Mouse (Mus musculus) kidney, postnatal 0 days (tissue): ENCODE results near the gene Ankdd1b. TPM values are rescaled to one million over a fixed set of nuclear protein-coding genes. Genes with fewer than 3 reads are reported as not detected.
A peak's percentile ranks its signal among the peaks of the same experiment; 100 is the strongest.

Experiments used
- ATAC-seq: fragments of 200-750 bp; cut with Nextera tagmentation; replicated peaks from 2 replicates; pipeline ENCODE4 v1.8.0; 2017; ENCODE audit warnings: low read depth, moderate number of reproducible peaks, moderate TSS enrichment, moderate library complexity; ENCODE audit not compliant: low FRiP score
- DNase-seq: peaks from one replicate; pipeline ENCODE4 v3.0.0-alpha.2; 2016; ENCODE audit warnings: low spot score
- H3K27ac ChIP-seq: fragments of 300-500 bp; sonication (generic); 2 replicates; pipeline ENCODE4 v1.5.1; 2014; ENCODE audit warnings: mild to moderate bottlenecking
- H3K27me3 ChIP-seq: fragments of 300-500 bp; sonication (generic); 2 replicates; pipeline ENCODE4 v1.6.1; 2014; ENCODE audit warnings: low read length, mixed read lengths; ENCODE audit not compliant: insufficient read depth
- H3K36me3 ChIP-seq: fragments of 300-500 bp; sonication (generic); 2 replicates; pipeline ENCODE4 v1.6.1; 2014; ENCODE audit warnings: low read length, mixed read lengths; ENCODE audit not compliant: insufficient read depth
- H3K4me1 ChIP-seq: fragments of 300-500 bp; sonication (generic); replicated peaks from 2 replicates; pipeline ENCODE4 v1.6.1; 2014; ENCODE audit warnings: antibody characterized with exemption, low read length, mixed read lengths; ENCODE audit not compliant: insufficient read depth
- H3K4me2 ChIP-seq: fragments of 300-500 bp; sonication (generic); 2 replicates; pipeline ENCODE4 v1.6.1; 2014; ENCODE audit warnings: mild to moderate bottlenecking, low read length, moderate library complexity, mixed read lengths
- H3K4me3 ChIP-seq: fragments of 300-500 bp; sonication (generic); replicated peaks from 2 replicates; pipeline ENCODE4 v1.5.1; 2014; ENCODE audit warnings: low read depth, low read length
- H3K9ac ChIP-seq: fragments of 300-500 bp; sonication (generic); 2 replicates; pipeline ENCODE4 v1.6.1; 2014; ENCODE audit warnings: low read depth, low read length
- H3K9me3 ChIP-seq: fragments of 300-500 bp; sonication (generic); replicated peaks from 2 replicates; pipeline ENCODE4 v1.6.1; 2016; ENCODE audit warnings: low read length, inconsistent platforms, mixed read lengths
- CTCF ChIP-seq: IDR thresholded peaks from 2 replicates; pipeline ENCODE4 v1.5.1; 2016; ENCODE audit warnings: antibody characterized with exemption, low read depth, mild to moderate bottlenecking, moderate library complexity
- WGBS: fragments of 180-500 bp; shearing (Covaris S2); extraction: QIAGEN DNeasy Blood & Tissue Kit; methylation state at CpG from one replicate; pipeline ENCODE4 v1.1.7; 2014; 5-methylcytosine and 5-hydroxymethylcytosine counted together
- polyA plus RNA-seq: library from polyadenylated mRNA; unstranded; fragments of >200 nt; fragmentation: Nextera tagmentation; extraction: Ambion mirVana; gene quantifications from 2 replicates; pipeline ENCODE4 v1.2.1, GENCODE M21; 2015

Gene Ankdd1b
- polyA plus RNA-seq, 1 experiment from 2014 or later = 0.32 TPM

- no peak for TF ChIP-seq CTCF
- Histone ChIP-seq H3K4me2 (no peak overlapping the region), H3K9ac (no peak overlapping the region), H3K27ac (no peak overlapping the region), H3K4me3 (no peak overlapping the region), H3K9me3 (no peaks in the 10 kb centered on the region; the same call in 1 of the 2 replicates), H3K4me1 (no peaks in the 10 kb centered on the region; the same call in 1 of the 2 replicates), H3K27me3 (no peaks in the 10 kb centered on the region), H3K36me3 (no peaks in the 10 kb centered on the region)
- ATAC-seq (no peak), DNase-seq (peak; percentile 15)
- WGBS = 69% methylated on average over 13 of the region's 13 CpGs
Measured at GRCm38 (mm10) chr13:96510635-96511034, 39.6 kb upstream of the Ankdd1b start.

GRCm38 (mm10) chr13:96507541-96507940 is 36.5 kb upstream of the Ankdd1b start:
- WGBS = 86% methylated on average over 4 of the region's 4 CpGs
- ATAC-seq (no peak), DNase-seq (no peak)
- no peak overlapping the region for H3K4me2 ChIP-seq
- H3K9ac ChIP-seq = no peak overlapping the region
- H3K4me3 ChIP-seq = no peak overlapping the region
- no peaks in the 10 kb centered on the region for H3K9me3 ChIP-seq
- no peaks in the 10 kb centered on the region for H3K27me3 ChIP-seq
- H3K4me1 ChIP-seq = no peaks in the 10 kb centered on the region; the same call in 1 of the 2 replicates
- TF ChIP-seq CTCF = no peak
- no peaks in the 10 kb centered on the region for H3K36me3 ChIP-seq
- H3K27ac ChIP-seq = no peak overlapping the region

GRCm38 (mm10) chr13:96506313-96506712 is 35.3 kb upstream of the Ankdd1b start:
- no peak overlapping the region for H3K4me3 ChIP-seq
- H3K9me3 ChIP-seq = no peaks in the 10 kb centered on the region
- TF ChIP-seq CTCF = no peak
- no peaks in the 10 kb centered on the region for H3K36me3 ChIP-seq
- H3K4me2 ChIP-seq = no peak overlapping the region
- DNase-seq = no peak
- no peak for ATAC-seq
- H3K4me1 ChIP-seq = no peaks in the 10 kb centered on the region; the same call in 1 of the 2 replicates
- H3K27ac ChIP-seq = no peak overlapping the region
- no peak overlapping the region for H3K9ac ChIP-seq
- WGBS = 55% methylated on average over 6 of the region's 6 CpGs
- H3K27me3 ChIP-seq = no peaks in the 10 kb centered on the region

- TF ChIP-seq CTCF = no peak
- WGBS = 83% methylated on average over 4 of the region's 4 CpGs
Measured at GRCm38 (mm10) chr13:96505661-96506060, 34.7 kb upstream of the Ankdd1b start.

GRCm38 (mm10) chr13:96499891-96500290 is 28.9 kb upstream of the Ankdd1b start:
- H3K4me1 ChIP-seq = no peaks in the 10 kb centered on the region
- H3K4me2 ChIP-seq = no peak overlapping the region
- no peaks in the 10 kb centered on the region for H3K27me3 ChIP-seq
- no peaks in the 10 kb centered on the region for H3K9me3 ChIP-seq
- H3K9ac ChIP-seq = no peak overlapping the region
- no peak for TF ChIP-seq CTCF
- DNase-seq (no peak), ATAC-seq (no peak)
- no peak overlapping the region for H3K4me3 ChIP-seq
- WGBS = 89% methylated on average over 2 of the region's 2 CpGs
- H3K27ac ChIP-seq = no peak overlapping the region
- peaks cover 8% of the 10 kb centered on the region; the same call in 1 of the 2 replicates for H3K36me3 ChIP-seq

More at GRCm38 (mm10) chr13:96505661-96506060, 34.7 kb upstream of the Ankdd1b start:
- Histone ChIP-seq H3K9me3 (no peaks in the 10 kb centered on the region), H3K9ac (no peak overlapping the region), H3K36me3 (no peaks in the 10 kb centered on the region), H3K27me3 (no peaks in the 10 kb centered on the region), H3K4me3 (no peak overlapping the region), H3K4me2 (no peak overlapping the region), H3K4me1 (no peaks in the 10 kb centered on the region), H3K27ac (no peak overlapping the region)
- DNase-seq (no peak), ATAC-seq (no peak)

GRCm38 (mm10) chr13:96496630-96497029 is 25.6 kb upstream of the Ankdd1b start:
- TF ChIP-seq CTCF = no peak
- DNase-seq = no peak

GRCm38 (mm10) chr13:96490433-96490832 is 19.4 kb upstream of the Ankdd1b start, which contains the start of gene Gm17622:
Gm17622 (plus strand) TSS chr13:96490733.
- Histone ChIP-seq H3K36me3 (peaks cover 13% of the 10 kb centered on the region), H3K4me3 (no peak within 1 kb of the TSS), H3K4me2 (no peak within 1 kb of the TSS), H3K27ac (no peak within 1 kb of the TSS), H3K9ac (no peak within 1 kb of the TSS), H3K27me3 (no peaks in the 10 kb centered on the region), H3K4me1 (no peaks in the 10 kb centered on the region), H3K9me3 (no peaks in the 10 kb centered on the region)
- no peak for ATAC-seq
- no peak for DNase-seq
- 95% methylated on average over 3 of the region's 3 CpGs for WGBS
- TF ChIP-seq CTCF = no peak

More at GRCm38 (mm10) chr13:96496630-96497029, 25.6 kb upstream of the Ankdd1b start:
- Histone ChIP-seq H3K27ac (no peak overlapping the region), H3K9ac (no peak overlapping the region), H3K4me3 (no peak overlapping the region), H3K9me3 (no peaks in the 10 kb centered on the region), H3K27me3 (no peaks in the 10 kb centered on the region), H3K4me1 (no peaks in the 10 kb centered on the region), H3K36me3 (peaks cover 8% of the 10 kb centered on the region; the same call in 1 of the 2 replicates), H3K4me2 (no peak overlapping the region)
- WGBS = 76% methylated on average over 8 of the region's 8 CpGs
- ATAC-seq = no peak
